Mouse (Mus musculus) kidney, postnatal 36 days (tissue): ENCODE measurements around the gene Fgf7.

Experiments
- DNase-seq, 2 experiments: peaks; one replicate each; pipeline ENCODE4 v3.0.0; 2021 to 2022; ENCODE audit warnings: mixed read lengths in 2 of 2

Fgf7 gene

DNA sequence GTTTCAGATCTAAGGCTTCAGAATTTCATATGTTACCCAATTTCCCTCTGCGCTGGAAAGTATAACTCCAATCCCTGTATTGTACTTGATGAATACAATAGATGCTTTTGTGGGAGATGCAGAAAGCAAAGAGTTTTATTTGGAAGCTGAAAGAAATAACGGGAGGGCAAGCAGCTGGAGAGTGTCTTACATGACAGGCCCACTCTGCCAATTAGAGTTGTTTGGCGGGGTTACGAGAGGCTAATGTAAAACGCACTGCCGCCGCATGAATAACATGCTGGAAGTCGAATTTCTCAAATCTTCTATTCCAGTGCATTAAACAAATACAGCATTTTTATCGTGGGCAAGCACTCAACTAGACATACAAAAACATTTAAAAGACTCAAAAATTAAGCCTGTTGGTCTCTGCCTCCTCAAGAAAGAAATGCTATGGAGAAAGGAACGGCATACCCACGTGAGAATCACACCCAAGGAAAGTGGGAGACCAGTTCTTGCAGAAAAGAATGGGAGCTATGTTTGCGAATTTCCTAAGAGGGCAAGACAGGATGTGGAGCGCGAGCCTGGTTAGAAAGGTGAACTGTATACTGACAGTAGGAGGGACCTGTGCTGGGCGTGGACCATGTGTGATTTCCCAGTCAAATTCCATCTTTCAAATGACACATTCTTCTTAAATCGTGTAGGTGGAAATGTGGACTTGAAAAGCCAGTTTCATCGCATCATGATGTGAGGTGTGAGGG lies 26.7 kb downstream of the Fgf7 start:
- peak in 1 of 2 experiments; percentile 4 for DNase-seq

DNA sequence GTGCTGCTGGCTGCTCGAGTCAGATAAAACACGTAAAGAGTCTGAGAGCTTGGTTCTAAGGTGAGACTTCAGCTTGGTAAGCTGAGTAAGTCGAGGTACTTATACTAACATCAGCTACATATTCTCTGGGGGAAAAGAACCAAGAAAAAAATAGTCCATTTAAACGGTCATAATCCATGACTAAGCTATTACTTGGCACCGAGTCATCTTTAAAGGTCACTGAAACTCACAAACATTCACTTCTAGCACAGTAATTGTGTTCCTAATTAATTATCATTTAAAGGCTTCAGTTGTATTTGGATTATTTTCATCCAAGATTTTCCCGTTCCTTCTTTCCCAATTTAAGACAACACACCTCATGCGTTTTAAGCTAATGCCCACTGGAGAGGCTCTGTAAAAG lies 28.4 kb downstream of the Fgf7 start:
- DNase-seq, result no peak

DNA sequence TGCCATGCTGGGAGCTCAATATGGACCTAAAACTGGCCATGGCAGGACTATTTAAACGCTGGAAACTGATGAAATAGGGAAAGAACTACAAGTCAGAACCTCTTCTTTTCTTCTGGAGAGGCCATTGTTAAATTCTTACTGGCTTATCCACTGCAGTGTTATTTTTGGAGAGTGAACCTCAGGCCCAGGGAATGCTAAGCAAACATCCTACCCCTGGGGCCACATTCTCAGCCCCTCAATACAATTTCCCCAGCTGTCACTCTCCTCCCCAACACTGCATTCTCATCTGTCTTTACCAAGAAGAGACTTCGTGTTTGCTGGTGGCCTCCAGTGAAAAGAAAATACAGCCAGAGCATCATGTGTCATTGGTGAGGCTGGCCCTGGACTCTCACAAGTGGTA lies 30.4 kb downstream of the Fgf7 start:
- DNase-seq, result no peak

DNA sequence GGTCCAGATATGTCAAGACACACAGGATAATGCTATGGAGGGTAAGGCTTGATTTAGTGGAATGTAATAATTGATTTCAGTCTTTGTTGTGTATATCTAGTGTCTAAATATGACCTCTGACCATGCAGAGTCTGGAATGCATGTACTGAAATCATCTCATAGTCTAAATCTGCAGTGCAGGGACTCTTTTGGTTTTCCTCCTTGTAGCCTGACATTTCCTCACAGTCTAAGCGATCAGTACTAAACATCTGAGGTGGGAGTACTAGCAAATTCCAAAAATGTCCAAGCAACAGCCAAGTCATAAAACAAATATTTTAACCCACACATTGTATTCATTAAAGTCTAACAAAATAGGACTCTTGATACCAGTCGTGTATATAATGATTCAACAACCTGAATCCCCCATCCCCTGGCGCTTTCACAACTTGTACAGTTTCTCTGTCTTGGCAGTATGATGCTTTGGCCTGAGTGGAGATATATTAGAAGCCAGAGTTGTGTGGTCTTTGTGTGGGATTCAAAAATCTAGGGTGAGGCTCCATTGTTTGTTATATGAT lies 30.9 kb downstream of the Fgf7 start:
- DNase-seq, result no peak

DNA sequence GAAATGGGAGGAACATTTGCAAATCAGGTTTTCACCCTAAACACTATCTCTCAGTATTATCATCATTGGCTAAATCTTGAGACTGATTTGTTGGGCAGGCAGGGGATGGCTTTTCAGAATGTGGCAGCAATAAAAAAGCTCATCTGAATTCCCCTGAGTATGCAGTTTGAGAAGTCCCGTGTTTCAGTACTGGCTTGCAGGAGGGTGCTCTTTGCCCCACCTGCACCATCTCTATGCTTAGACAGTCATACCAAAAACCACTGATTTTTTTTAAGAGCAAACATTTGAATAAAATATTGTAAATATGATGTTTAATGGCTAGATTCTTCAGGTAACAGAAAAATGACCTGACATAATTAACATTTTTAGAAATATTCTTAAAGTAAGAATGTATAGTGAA lies 35.3 kb downstream of the Fgf7 start:
- no peak for DNase-seq

DNA sequence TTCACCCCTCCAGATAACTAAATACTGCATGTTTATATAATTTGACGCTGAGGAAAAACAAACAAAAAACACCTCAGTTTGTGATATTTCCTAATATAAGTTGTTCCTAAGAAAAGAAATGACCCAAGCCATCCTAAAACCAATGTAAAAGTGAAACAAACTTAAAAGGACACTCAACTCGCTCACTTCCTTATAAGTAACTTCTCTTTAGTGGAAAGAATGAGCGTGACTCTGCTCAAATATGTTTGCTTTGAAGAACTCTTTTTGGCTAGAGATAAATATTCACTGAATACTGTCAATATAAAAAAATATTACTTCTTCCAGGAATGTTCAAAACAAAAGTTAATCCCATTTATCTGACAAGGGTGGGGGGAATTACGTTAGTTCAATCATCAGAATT lies 39.3 kb downstream of the Fgf7 start:
- DNase-seq, result no peak

DNA sequence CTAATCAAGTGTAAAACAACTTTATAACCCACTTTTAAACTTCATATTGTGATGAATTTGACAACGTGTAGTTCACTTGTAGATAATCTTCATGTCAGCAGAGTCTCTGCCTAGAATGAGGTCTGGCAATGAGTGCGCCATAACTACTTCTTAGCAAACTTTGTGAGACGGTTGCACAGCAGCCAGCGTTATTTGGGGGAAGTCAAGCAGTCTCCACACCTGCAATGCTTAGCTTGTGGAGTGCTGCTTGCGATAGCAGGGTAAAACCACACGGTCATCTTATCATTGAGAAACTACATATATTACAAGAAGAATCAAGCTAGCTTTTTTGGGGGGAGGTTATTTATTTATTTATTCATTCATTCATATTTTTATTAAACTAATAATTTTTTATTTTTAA lies 42.0 kb downstream of the Fgf7 start:
- DNase-seq, result no peak

DNA sequence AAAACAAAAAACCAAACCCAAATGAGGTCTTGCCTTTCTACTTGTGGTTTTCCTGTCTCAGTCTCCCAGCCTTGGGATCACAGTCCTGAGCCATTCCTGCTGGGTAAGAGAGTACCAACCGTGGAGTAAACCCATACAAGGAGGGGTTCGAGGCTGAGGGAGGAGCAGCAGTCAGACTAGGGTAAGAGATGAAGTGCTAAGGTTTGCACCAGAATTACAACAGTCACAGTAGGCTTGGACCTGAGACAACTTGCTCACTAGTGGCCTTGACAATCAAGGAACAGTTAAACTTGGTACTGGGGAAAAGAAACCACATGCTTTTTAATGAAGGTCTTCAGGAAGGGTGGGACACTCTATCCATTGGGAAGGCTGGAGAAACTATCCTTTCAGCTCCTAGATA lies 44.6 kb downstream of the Fgf7 start:
- no peak for DNase-seq

DNA sequence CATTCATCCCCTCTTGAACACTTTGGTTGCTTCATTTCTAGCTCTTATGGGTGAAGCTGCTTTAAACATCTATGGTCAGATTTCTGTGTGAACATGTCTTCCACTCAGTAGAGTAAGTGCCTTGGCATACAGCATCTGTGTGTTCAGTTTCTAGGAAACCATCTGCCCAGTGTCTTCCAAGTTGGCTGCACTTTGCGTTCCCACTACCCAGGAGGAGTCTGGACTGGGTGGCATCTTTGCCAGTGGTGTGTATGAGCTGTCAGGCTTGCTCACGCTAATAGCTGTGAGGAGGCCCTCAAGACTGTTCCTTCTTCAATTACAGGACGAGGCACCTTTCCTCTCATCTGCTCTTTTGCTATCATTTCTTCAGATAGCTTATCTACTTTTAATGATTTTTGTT lies 49.9 kb downstream of the Fgf7 start:
- no peak for DNase-seq

DNA sequence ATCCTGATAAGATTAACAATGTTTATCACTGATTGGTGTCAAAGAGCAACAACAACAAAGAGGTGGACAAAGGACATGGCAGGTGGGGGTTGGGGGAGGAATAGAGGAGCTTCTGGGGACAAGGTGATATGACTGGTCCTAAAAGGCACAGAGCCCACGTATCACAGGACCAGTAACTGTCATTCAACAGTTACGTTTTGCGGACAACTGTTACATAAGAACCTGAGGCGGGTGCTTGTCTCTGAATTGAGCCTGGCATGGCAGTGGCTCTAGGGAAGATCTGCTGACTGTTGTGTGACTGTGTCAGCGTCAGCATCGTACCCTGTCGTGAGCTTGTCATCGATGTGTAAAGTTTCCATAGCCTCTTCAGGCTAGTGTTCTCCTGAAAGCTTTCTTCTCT lies 51.7 kb downstream of the Fgf7 start:
- no peak for DNase-seq

DNA sequence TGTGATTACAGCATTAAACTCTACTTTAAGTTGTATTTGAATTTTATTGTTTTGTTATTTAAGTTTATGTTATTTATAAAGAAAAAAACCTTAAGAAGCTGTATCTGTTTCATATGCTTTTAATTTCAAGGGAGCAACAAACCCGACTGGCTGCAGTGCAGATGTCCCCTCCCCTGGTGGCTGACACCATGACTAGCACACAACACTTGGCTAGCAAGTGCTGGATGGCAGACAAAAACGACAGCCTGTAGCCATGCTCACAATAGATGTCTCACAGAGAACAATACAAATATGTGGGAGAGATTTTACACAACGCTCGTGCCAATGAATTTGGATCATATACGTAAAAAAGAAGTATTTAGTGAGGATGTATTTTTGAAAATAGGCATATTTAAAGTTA lies 56.0 kb downstream of the Fgf7 start:
- DNase-seq, result no peak

DNA sequence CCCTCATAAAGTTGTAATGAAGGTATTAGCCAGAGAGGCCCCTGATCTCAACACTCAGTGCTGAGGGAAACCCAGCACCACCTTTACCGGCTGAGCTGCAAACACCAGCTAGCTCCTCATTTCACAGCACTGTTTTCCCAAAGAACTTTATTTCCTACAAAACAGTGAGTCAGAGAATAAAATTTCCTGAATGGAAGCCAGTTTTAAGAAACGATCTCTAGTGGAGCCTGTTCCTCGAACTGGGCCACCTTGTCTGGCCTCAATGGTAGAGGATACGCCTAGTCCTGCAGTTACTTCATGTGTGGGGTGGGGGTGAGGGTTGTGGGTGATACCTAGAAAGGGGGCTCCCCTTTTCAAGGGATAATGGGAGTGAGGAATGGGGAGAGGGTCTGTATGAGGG lies 60.2 kb downstream of the Fgf7 start:
- DNase-seq, result no peak
